Mouse (Mus musculus): ENCODE results near the gene Nkx1-2.
A peak's percentile ranks its signal among the peaks of the same experiment; 100 is the strongest.

Nkx1-2 gene

GRCm38 (mm10) chr7:132604720-132605119, 5.3 kb upstream of the Nkx1-2 start:
- DNase-seq (ENCODE audit: low read depth), result no peak

GRCm38 (mm10) chr7:132600926-132601325, 1.5 kb upstream of the Nkx1-2 start:
- no peak for DNase-seq (ENCODE audit: low read depth)

GRCm38 (mm10) chr7:132600026-132600425, 589 bp upstream of the Nkx1-2 start:
- DNase-seq (ENCODE audit: low read depth), result no peak

GRCm38 (mm10) chr7:132597251-132598041, 2.0 kb downstream of the Nkx1-2 start:
- no peak for DNase-seq (ENCODE audit: low read depth)

- no peak for DNase-seq (ENCODE audit: low read depth)
Observed at GRCm38 (mm10) chr7:132596557-132597250, 2.7 kb downstream of the Nkx1-2 start.

GRCm38 (mm10) chr7:132595787-132596186, 3.6 kb downstream of the Nkx1-2 start:
- no peak for DNase-seq (ENCODE audit: low read depth)

DNA sequence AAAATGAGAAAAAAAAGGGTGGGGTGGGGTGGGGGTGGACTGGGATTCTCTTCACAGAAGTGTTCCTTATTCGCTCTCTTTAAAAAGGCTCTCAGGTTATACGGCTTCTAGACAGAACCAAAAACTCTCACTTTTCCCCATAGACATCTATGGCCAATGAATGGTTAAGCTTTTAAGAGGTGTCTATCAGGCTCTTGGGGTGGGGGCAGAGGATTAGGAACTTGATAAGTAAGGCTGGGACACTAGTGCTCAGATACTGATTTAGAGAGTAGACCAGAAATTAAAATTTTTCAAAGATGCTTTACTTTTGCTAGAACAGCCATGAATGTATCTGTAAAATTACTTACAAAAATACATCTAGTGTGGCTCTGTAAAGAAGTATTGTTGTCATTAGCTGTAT, 5.1 kb downstream of the Nkx1-2 start:
- DNase-seq (ENCODE audit: low read depth), result no peak

- DNase-seq (ENCODE audit: low read depth), result no peak
Observed at GRCm38 (mm10) chr7:132593762-132594161, 5.7 kb downstream of the Nkx1-2 start.

- no peak for DNase-seq (ENCODE audit: low read depth)
Observed at GRCm38 (mm10) chr7:132589610-132590009, 9.8 kb downstream of the Nkx1-2 start.

DNA sequence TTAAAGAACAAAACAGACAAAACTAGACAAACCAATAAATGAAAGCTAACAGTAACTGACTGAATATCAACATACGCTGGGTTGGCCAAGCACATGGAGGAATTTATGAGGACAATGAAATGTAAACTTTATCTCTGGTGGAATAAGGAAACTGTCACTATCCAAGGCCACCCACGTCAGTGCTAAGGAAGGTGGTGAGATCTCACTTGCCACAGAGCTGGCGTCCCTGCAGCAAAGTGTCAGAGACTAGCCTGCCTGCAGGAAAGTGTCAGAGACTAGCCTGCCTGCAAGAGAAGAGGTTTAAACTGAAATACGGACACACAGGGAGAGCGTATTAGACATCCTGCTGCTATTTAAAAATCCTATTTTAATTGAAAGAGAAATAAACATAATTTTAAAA, 12.3 kb downstream of the Nkx1-2 start:
- no peak for DNase-seq (ENCODE audit: low read depth)

DNA sequence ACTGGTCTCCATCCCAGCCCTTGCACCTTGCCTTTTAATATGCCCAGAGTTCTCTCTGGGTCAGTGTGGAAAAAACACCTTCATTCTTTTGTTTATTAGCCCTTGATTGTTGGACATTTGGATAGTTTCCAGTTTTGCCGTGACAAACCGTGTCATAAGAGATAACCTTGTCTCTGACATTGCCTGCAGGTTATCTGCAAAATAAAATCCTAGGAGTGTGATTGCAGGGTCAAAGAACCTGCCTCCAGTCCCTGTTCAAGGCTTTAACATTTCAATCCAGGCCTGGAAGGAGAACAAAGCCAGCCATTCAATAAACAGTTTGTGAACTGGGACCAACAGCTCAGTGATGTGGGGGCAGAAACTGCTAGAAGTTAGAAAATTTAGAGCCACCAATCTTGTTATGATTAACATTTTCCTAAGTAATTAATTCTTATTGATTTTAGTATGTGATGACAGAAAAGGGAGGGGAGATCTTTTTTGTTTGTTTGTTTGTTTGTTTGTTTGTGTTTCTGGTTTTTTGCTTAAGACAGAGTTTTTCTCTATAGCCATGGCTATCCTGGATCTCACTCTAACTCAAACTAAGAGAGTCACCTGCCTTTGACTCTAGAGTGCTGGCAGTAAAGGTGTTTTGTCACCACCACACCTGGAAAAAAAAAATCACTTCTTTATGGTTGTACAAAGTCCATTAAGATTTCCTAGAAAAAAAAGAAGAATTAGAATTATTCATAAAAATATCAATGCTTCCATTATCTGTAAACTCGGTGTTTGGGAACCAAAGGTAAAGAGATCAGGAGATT, 13.5 kb downstream of the Nkx1-2 start:
- DNase-seq (ENCODE audit: low read depth), result no peak

- DNase-seq (ENCODE audit: low read depth), result no peak
Observed at GRCm38 (mm10) chr7:132581441-132581840, 18.0 kb downstream of the Nkx1-2 start.

DNA sequence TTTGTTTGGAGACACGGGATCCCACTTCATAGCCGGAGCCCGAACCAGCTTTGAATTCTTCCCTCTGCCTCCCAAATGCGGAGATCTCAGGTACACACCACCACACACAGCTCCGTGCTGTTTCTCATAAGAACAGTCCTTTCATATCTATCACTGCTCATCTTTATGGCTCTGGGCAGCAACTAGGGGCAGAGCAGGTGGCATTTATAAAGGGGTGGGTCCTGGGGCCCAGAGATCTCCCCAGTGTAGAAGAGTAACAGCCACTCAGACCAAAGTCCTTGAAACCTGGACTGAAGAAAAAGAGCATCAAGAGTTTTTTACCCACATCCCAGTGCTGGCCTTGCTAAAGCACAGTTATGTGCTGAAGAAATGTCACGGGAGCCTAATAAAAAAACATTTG, 18.9 kb downstream of the Nkx1-2 start:
- no peak for DNase-seq (ENCODE audit: low read depth)

- DNase-seq (ENCODE audit: low read depth), result peak; percentile 50
Observed at GRCm38 (mm10) chr7:132576891-132577290, 22.5 kb downstream of the Nkx1-2 start.

GRCm38 (mm10) chr7:132576116-132576650, 23.3 kb downstream of the Nkx1-2 start, which contains the start of gene Oat:
TSS of gene Oat (minus strand) at chr7:132576398.
- peak; percentile 97 for DNase-seq (ENCODE audit: low read depth)

GRCm38 (mm10) chr7:132575623-132576022, 23.8 kb downstream of the Nkx1-2 start:
- peak; percentile 94 for DNase-seq (ENCODE audit: low read depth)

DNA sequence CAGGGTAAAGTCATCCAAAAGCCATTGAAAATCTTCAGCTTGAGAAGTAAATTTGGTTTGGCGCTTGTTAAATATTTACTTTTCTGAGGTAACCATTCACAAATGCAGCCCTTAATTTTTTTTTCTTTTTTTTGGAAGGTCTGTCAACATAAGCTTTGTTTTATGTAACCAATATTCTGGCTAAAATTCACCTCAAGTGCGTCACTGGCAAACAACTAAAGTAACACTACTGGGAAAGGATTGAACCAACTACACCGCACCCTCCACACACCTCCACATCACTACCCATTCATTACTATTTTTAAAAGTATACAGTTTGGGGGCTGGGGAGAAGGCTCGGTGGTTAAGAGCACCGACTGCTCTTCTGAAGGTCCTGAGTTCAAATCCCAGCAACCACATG, 24.8 kb downstream of the Nkx1-2 start:
- no peak for DNase-seq (ENCODE audit: low read depth)

DNA sequence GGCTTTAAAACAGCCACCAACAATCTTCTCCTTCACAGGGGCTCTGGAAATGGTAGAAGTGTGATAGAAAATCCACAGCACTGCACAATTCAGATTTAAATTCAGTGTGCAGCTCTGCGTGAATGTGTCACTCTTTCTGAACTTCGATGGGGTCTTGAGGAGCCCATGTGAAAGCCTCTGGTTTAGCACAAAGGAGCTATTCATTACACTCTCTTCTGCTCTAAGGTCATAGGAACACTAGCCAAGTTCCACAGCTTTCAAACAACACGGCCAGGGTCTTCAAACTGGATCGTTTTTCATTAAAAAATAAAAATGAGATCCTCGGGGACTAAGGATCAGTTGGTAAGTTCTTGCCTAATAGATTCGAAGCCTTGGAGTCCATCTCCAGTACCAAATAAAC, 26.2 kb downstream of the Nkx1-2 start:
- DNase-seq (ENCODE audit: low read depth), result peak; percentile 9

- DNase-seq (ENCODE audit: low read depth), result peak; percentile 24
Observed at GRCm38 (mm10) chr7:132572738-132573137, 26.7 kb downstream of the Nkx1-2 start.

DNA sequence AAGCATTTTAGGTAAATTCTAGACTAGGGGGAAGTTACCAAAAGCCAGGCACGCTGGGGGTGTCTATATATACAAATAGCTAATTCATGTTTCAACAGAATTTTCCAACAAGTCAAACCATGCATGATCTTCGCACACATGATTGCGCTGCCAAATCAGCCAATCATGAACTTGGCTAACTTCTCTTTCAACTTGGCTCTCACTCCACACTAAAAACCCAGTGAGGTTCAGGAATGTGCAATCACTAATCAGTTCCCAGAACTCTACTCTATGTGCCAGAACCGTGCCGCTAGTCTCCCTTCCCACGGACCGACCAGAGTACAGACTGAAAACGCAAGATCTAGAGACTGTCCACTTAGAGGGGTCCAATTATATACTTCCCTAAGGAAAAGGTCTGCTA, 28.0 kb downstream of the Nkx1-2 start:
- DNase-seq (ENCODE audit: low read depth), result peak; percentile 67

- DNase-seq (ENCODE audit: low read depth), result peak; percentile 18
Observed at GRCm38 (mm10) chr7:132570071-132570470, 29.4 kb downstream of the Nkx1-2 start.

- no peak for DNase-seq (ENCODE audit: low read depth)
Observed at GRCm38 (mm10) chr7:132568817-132569216, 30.6 kb downstream of the Nkx1-2 start.

All from NIH3T3 (cell line).